Mouse (Mus musculus): Measurements from ENCODE around the gene Clic4.

Gene Clic4

GRCm38 (mm10) chr4:135272640-135273306, at the start of gene Clic4:
Gene Clic4 (minus strand): TSS chr4:135272814.
- peak; percentile 100 for DNase-seq (ENCODE audit: low read depth, low spot score)

GRCm38 (mm10) chr4:135317966-135318365, 45.4 kb upstream of the Clic4 start:
- peak; percentile 87 for DNase-seq (ENCODE audit: low read depth, low spot score)

- DNase-seq (ENCODE audit: low read depth, low spot score) = no peak
These were observed 44.9 kb upstream of the Clic4 start for GRCm38 (mm10) chr4:135317539-135317938.

GRCm38 (mm10) chr4:135315287-135315686, 42.7 kb upstream of the Clic4 start:
- no peak for DNase-seq (ENCODE audit: low read depth, low spot score)

- no peak for DNase-seq (ENCODE audit: low read depth, low spot score)
These were observed 41.8 kb upstream of the Clic4 start for GRCm38 (mm10) chr4:135314419-135314832.

- peak; percentile 83 for DNase-seq (ENCODE audit: low read depth, low spot score)
These were observed 41.2 kb upstream of the Clic4 start for GRCm38 (mm10) chr4:135313761-135314241.

- peak; percentile 35 for DNase-seq (ENCODE audit: low read depth, low spot score)
These were observed 40.6 kb upstream of the Clic4 start for GRCm38 (mm10) chr4:135313111-135313691.

- DNase-seq (ENCODE audit: low read depth, low spot score) = no peak
These were observed 40.1 kb upstream of the Clic4 start for GRCm38 (mm10) chr4:135312706-135313105.

- no peak for DNase-seq (ENCODE audit: low read depth, low spot score)
These were observed 37.8 kb upstream of the Clic4 start for GRCm38 (mm10) chr4:135310371-135310770.

GRCm38 (mm10) chr4:135309726-135310125, 37.1 kb upstream of the Clic4 start:
- no peak for DNase-seq (ENCODE audit: low read depth, low spot score)

- no peak for DNase-seq (ENCODE audit: low read depth, low spot score)
These were observed 36.6 kb upstream of the Clic4 start for GRCm38 (mm10) chr4:135309112-135309659.

GRCm38 (mm10) chr4:135306971-135307632, 34.5 kb upstream of the Clic4 start:
- no peak for DNase-seq (ENCODE audit: low read depth, low spot score)

- no peak for DNase-seq (ENCODE audit: low read depth, low spot score)
These were observed 33.9 kb upstream of the Clic4 start for GRCm38 (mm10) chr4:135306533-135306932.

GRCm38 (mm10) chr4:135302261-135302660, 29.6 kb upstream of the Clic4 start:
- no peak for DNase-seq (ENCODE audit: low read depth, low spot score)

GRCm38 (mm10) chr4:135301166-135301565, 28.6 kb upstream of the Clic4 start:
- DNase-seq (ENCODE audit: low read depth, low spot score) = no peak

GRCm38 (mm10) chr4:135300248-135301041, 27.8 kb upstream of the Clic4 start:
- no peak for DNase-seq (ENCODE audit: low read depth, low spot score)

- no peak for DNase-seq (ENCODE audit: low read depth, low spot score)
These were observed 26.1 kb upstream of the Clic4 start for GRCm38 (mm10) chr4:135298680-135299079.

- no peak for DNase-seq (ENCODE audit: low read depth, low spot score)
These were observed 25.4 kb upstream of the Clic4 start for GRCm38 (mm10) chr4:135297931-135298546.

- no peak for DNase-seq (ENCODE audit: low read depth, low spot score)
These were observed 24.5 kb upstream of the Clic4 start for GRCm38 (mm10) chr4:135297146-135297545.

- DNase-seq (ENCODE audit: low read depth, low spot score) = no peak
These were observed 24.0 kb upstream of the Clic4 start for GRCm38 (mm10) chr4:135296565-135296964.

GRCm38 (mm10) chr4:135293813-135294212, 21.2 kb upstream of the Clic4 start:
- DNase-seq (ENCODE audit: low read depth, low spot score) = no peak

All from CD4-positive, CD25-positive, alpha-beta regulatory T cell, adult 2 months (primary cell).